Mouse (Mus musculus): Measurements from ENCODE around the gene Smarcb1.

Smarcb1 gene

GRCm38 (mm10) chr10:75856155-75856907 is 65.1 kb downstream of the Smarcb1 start:
- DNase-seq (ENCODE audit: low spot score in 2 of 2) = no peak

- DNase-seq (ENCODE audit: low spot score in 2 of 2) = no peak
These were observed 65.9 kb downstream of the Smarcb1 start for GRCm38 (mm10) chr10:75855416-75855981.

GRCm38 (mm10) chr10:75854791-75855190 is 66.6 kb downstream of the Smarcb1 start:
- DNase-seq (ENCODE audit: low spot score in 2 of 2) = no peak

- no peak for DNase-seq (ENCODE audit: low spot score in 2 of 2)
These were observed 67.3 kb downstream of the Smarcb1 start for GRCm38 (mm10) chr10:75854096-75854495.

- peak; percentile 60 to 86 for DNase-seq (ENCODE audit: low spot score in 2 of 2)
These were observed 68.0 kb downstream of the Smarcb1 start for GRCm38 (mm10) chr10:75853452-75853851.

GRCm38 (mm10) chr10:75852539-75853125 is 68.8 kb downstream of the Smarcb1 start:
- DNase-seq (ENCODE audit: low spot score in 2 of 2) = no peak

GRCm38 (mm10) chr10:75851681-75852080 is 69.7 kb downstream of the Smarcb1 start:
- DNase-seq (ENCODE audit: low spot score in 2 of 2) = no peak

GRCm38 (mm10) chr10:75851076-75851475 is 70.3 kb downstream of the Smarcb1 start:
- no peak for DNase-seq (ENCODE audit: low spot score in 2 of 2)

- no peak for DNase-seq (ENCODE audit: low spot score in 2 of 2)
These were observed 73.0 kb downstream of the Smarcb1 start for GRCm38 (mm10) chr10:75848382-75848781.
